ENCODE assay signal across 26 mouse cellular contexts in genomic region chr6:135894793-135895228, GRCm38 (mm10).
DNase-seq lines count a peak whose midpoint lies in the region; ATAC-seq and TF ChIP-seq lines count a peak whose summit lies in the region.
"Had no signal": no experiment of that assay in that cellular context is flagged by ENCODE, and none has a peak within 500 bp of the region (broad histone marks: within the 10 kb centered on the region; RNA-seq: fewer than 3 reads in every experiment).

No protein-coding gene starts in this region.

- H3K4me2 ChIP-seq in midbrain, embryonic 16.5 days (ENCODE audit: low read length) = no peak overlapping the region
- H3K4me2 ChIP-seq in midbrain, postnatal 0 days (ENCODE audit: low read depth, low read length, poor library complexity, severe bottlenecking) = no peak overlapping the region
- H3K4me2 ChIP-seq: embryonic facial prominence, embryonic 13.5 days; forebrain, embryonic 12.5 days; forebrain, embryonic 15.5 days; heart, embryonic 11.5 days; hindbrain, embryonic 12.5 days; hindbrain, embryonic 15.5 days had no signal

- H3K36me3 ChIP-seq in midbrain, embryonic 16.5 days (ENCODE audit: control insufficient read depth, insufficient read depth, low read length) = no peaks in the 10 kb centered on the region
- no peaks in the 10 kb centered on the region for H3K36me3 ChIP-seq in midbrain, postnatal 0 days (ENCODE audit: insufficient read depth, low read length)
- H3K36me3 ChIP-seq: embryonic facial prominence, embryonic 10.5 days; embryonic facial prominence, embryonic 13.5 days; forebrain, embryonic 12.5 days; forebrain, embryonic 15.5 days; hindbrain, embryonic 12.5 days; hindbrain, embryonic 15.5 days had no signal

- no peak overlapping the region for H3K9ac ChIP-seq in midbrain, embryonic 16.5 days (ENCODE audit: low read depth, low read length)
- no peak overlapping the region for H3K9ac ChIP-seq in midbrain, postnatal 0 days (replicated peaks; ENCODE audit: low read length, poor library complexity, severe bottlenecking)
- H3K9ac ChIP-seq: embryonic facial prominence, embryonic 13.5 days; forebrain, embryonic 12.5 days; forebrain, embryonic 15.5 days; hindbrain, embryonic 12.5 days; hindbrain, embryonic 15.5 days had no signal

- intact Hi-C loops in left cerebral cortex, adult 2 months (cut with DNase I) = loop anchor here (5.0 kb wide), 1 partner anchor 258 kb away; no protein-coding TSS in a partner anchor
- intact Hi-C loops in left cerebral cortex, postnatal 10 days (cut with DNase I) = loop anchor here (10.0 kb wide), 1 partner anchor 450 kb away; no protein-coding TSS in a partner anchor
- intact Hi-C loops in gastrocnemius, adult 2 months (cut with DNase I) = no loop called here

- DNase-seq in layer of hippocampus, adult 2 months (ENCODE audit: low spot score in 2 of 2) = no peak
- no peak for DNase-seq in layer of hippocampus, adult 8-10 months (ENCODE audit: low spot score in 2 of 2)
- no peak for DNase-seq in left cerebral cortex, adult 2 months (ENCODE audit: extremely low spot score in 1 of 2, low spot score in 2 of 2)
- no peak for DNase-seq in left cerebral cortex, postnatal 10 days (ENCODE audit: extremely low spot score in 1 of 2, low spot score in 2 of 2)
- no peak for DNase-seq in midbrain, postnatal 0 days (ENCODE audit: low spot score)
- DNase-seq in telencephalon, adult 2 months (ENCODE audit: low read depth, low spot score) = peak; percentile 64
- DNase-seq in gastrocnemius, adult 2 months = no peak
- DNase-seq: adrenal gland, adult 2 months; adrenal gland, postnatal 14 days; cerebellum, adult 11-12 months; cerebellum, adult 8-10 months; cerebellum, postnatal 10 days; cerebellum, postnatal 36 days; embryo, embryonic 11 days; gastrocnemius, postnatal 25 days; heart, adult 2 months had no signal

- peak overlapping the region; percentile 78 for H3K27ac ChIP-seq in layer of hippocampus, adult 2 months
- peak overlapping the region; percentile 79 for H3K27ac ChIP-seq in left cerebral cortex, adult 2 months
- no peak overlapping the region for H3K27ac ChIP-seq in midbrain, embryonic 16.5 days (ENCODE audit: low read length)
- H3K27ac ChIP-seq in midbrain, postnatal 0 days (ENCODE audit: low read depth, low read length) = no peak overlapping the region
- H3K27ac ChIP-seq in gastrocnemius, adult 2 months = no peak overlapping the region
- H3K27ac ChIP-seq: embryonic facial prominence, embryonic 10.5 days; embryonic facial prominence, embryonic 13.5 days; forebrain, embryonic 12.5 days; forebrain, embryonic 15.5 days; heart, adult 2 months; hindbrain, embryonic 12.5 days; hindbrain, embryonic 15.5 days had no signal

- ATAC-seq in midbrain, embryonic 16.5 days = peak; percentile 25; the same call in 1 of the 2 replicates
- ATAC-seq in midbrain, postnatal 0 days (ENCODE audit: low FRiP score) = no peak
- ATAC-seq: CD4-positive, CD25-positive, alpha-beta regulatory T cell, adult 4 months; forebrain, embryonic 15.5 days had no signal

- no peaks in the 10 kb centered on the region for H3K4me1 ChIP-seq in midbrain, embryonic 16.5 days (ENCODE audit: control insufficient read depth, insufficient read depth, low read length)
- H3K4me1 ChIP-seq in midbrain, postnatal 0 days (ENCODE audit: insufficient read depth, low read length) = no peaks in the 10 kb centered on the region
- H3K4me1 ChIP-seq: embryonic facial prominence, embryonic 13.5 days; forebrain, embryonic 12.5 days; forebrain, embryonic 15.5 days; hindbrain, embryonic 12.5 days had no signal

- H3K9me3 ChIP-seq in midbrain, embryonic 16.5 days (replicated peaks; ENCODE audit: control insufficient read depth, low read length, poor library complexity, severe bottlenecking) = no peaks in the 10 kb centered on the region
- H3K9me3 ChIP-seq in midbrain, postnatal 0 days (ENCODE audit: low read length) = no peaks in the 10 kb centered on the region
- H3K9me3 ChIP-seq: embryonic facial prominence, embryonic 10.5 days; embryonic facial prominence, embryonic 13.5 days; forebrain, embryonic 12.5 days; forebrain, embryonic 15.5 days; hindbrain, embryonic 12.5 days; hindbrain, embryonic 15.5 days had no signal

- TF ChIP-seq CTCF in layer of hippocampus, adult 2 months (conservative IDR thresholded peaks at IDR 0.05) = no peak
- TF ChIP-seq CTCF in left cerebral cortex, adult 2 months (IDR thresholded peaks at IDR 0.05) = no peak
- TF ChIP-seq CTCF in midbrain, postnatal 0 days (IDR thresholded peaks at IDR 0.05) = no peak
- no peak for TF ChIP-seq CTCF in gastrocnemius, adult 2 months (IDR thresholded peaks at IDR 0.05)

- no peaks in the 10 kb centered on the region for H3K27me3 ChIP-seq in midbrain, embryonic 16.5 days (ENCODE audit: control insufficient read depth, insufficient read depth, low read depth, low read length)
- H3K27me3 ChIP-seq in midbrain, postnatal 0 days (ENCODE audit: insufficient read depth, low read length) = no peaks in the 10 kb centered on the region
- H3K27me3 ChIP-seq: embryonic facial prominence, embryonic 13.5 days; forebrain, embryonic 12.5 days; forebrain, embryonic 15.5 days; hindbrain, embryonic 12.5 days; hindbrain, embryonic 15.5 days had no signal

- WGBS in midbrain, embryonic 16.5 days = 47% methylated on average over 1 of the region's 1 CpGs
- WGBS in midbrain, postnatal 0 days = 36% methylated on average over 1 of the region's 1 CpGs

- H3K4me3 ChIP-seq in layer of hippocampus, adult 2 months = no peak overlapping the region
- H3K4me3 ChIP-seq in left cerebral cortex, adult 2 months = no peak overlapping the region
- no peak overlapping the region for H3K4me3 ChIP-seq in midbrain, embryonic 16.5 days (ENCODE audit: low read depth, low read length)
- H3K4me3 ChIP-seq in midbrain, postnatal 0 days (ENCODE audit: low read depth, low read length) = no peak overlapping the region
- H3K4me3 ChIP-seq in gastrocnemius, adult 2 months = no peak overlapping the region
- H3K4me3 ChIP-seq: embryonic facial prominence, embryonic 10.5 days; embryonic facial prominence, embryonic 13.5 days; erythroblast, embryonic 14.5 days; forebrain, embryonic 12.5 days; forebrain, embryonic 15.5 days; heart, adult 2 months; hindbrain, embryonic 12.5 days; hindbrain, embryonic 15.5 days had no signal

Comparison
In these comparisons a context has a peak if more than half of its experiments do, and no peak if none do; other contexts are left out.
1. H3K27ac ChIP-seq: peak in layer of hippocampus, adult 2 months (single experiment) and left cerebral cortex, adult 2 months (single experiment); none in midbrain, embryonic 16.5 days (single experiment), midbrain, postnatal 0 days (single experiment) and gastrocnemius, adult 2 months (single experiment).